Mouse (Mus musculus): ENCODE data around the gene Jdp2. TPM values are rescaled to one million over a fixed set of nuclear protein-coding genes. Genes with fewer than 3 reads are reported as not detected.
"Not testable (repeated sequence)": the region's sequence is repeated elsewhere in the genome, so short reads cannot be mapped to it uniquely, and the experiment has no call there.

Jdp2 gene
- polyA plus RNA-seq, 1 experiment from 2014 or later: 0.27 TPM

DNA sequence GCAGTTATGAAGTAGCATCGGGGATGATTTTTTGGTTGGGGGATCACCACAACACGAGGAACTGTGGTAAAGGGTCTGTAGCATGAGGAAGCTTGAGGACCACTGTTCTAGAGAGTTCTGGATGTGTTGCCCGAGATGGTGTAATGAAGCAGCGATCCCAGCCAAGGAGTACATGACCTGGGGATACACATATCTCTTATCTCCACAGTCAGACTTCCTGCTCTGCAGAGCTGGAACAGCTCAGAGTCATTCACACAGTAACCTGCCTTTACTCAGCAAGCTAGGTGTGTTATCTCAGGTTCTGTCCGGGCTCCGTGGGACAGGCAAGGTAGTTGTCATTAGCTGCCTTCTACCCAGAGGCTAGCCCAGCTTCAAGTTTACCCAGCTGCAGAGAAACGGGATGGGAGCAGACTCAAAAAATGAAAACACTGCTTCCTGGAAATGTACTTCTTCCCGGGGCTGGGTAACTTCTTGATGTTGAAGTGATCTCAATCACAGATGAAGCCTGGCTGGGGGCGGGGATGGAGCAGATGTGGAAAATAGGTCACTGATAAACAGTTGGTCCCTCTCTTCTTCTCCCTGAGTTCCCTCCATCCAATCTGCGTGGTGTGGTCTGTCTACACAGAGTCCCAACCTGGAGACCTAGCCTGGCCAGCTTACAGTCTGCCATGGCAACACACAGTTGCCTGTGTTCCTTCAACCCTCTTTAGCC, 42.2 kb downstream of the Jdp2 start:
- Histone ChIP-seq H3K27ac (ENCODE audit: low read length) (no peak overlapping the region), H3K9ac (ENCODE audit: low read depth, low read length) (no peak overlapping the region), H3K27me3 (replicated peaks; ENCODE audit: control insufficient read depth, insufficient read depth, low read length) (no peaks in the 10 kb centered on the region), H3K36me3 (ENCODE audit: control insufficient read depth, insufficient read depth, low read length) (no peaks in the 10 kb centered on the region), H3K4me3 (ENCODE audit: low read length) (no peak overlapping the region), H3K4me2 (ENCODE audit: low read depth, low read length) (no peak overlapping the region), H3K4me1 (ENCODE audit: control insufficient read depth, insufficient read depth, low read length) (peaks cover 15% of the 10 kb centered on the region), H3K9me3 (ENCODE audit: control insufficient read depth, low read length) (no peaks in the 10 kb centered on the region)
- ATAC-seq: peak; percentile 45; the same call in 1 of the 2 replicates
- 60% methylated on average over 10 of the region's 10 CpGs for whole genome bisulfite sequencing

GRCm38 (mm10) chr12:85641564-85641931, 42.7 kb downstream of the Jdp2 start:
- 60% methylated on average over 4 of the region's 4 CpGs for WGBS
- Histone ChIP-seq H3K4me1 (ENCODE audit: control insufficient read depth, insufficient read depth, low read length) (peaks cover 15% of the 10 kb centered on the region), H3K36me3 (ENCODE audit: control insufficient read depth, insufficient read depth, low read length) (no peaks in the 10 kb centered on the region), H3K9ac (ENCODE audit: low read depth, low read length) (no peak overlapping the region), H3K4me3 (ENCODE audit: low read length) (no peak overlapping the region), H3K27me3 (replicated peaks; ENCODE audit: control insufficient read depth, insufficient read depth, low read length) (no peaks in the 10 kb centered on the region), H3K4me2 (ENCODE audit: low read depth, low read length) (no peak overlapping the region), H3K27ac (ENCODE audit: low read length) (no peak overlapping the region), H3K9me3 (ENCODE audit: control insufficient read depth, low read length) (no peaks in the 10 kb centered on the region)
- no peak for ATAC-seq

DNA sequence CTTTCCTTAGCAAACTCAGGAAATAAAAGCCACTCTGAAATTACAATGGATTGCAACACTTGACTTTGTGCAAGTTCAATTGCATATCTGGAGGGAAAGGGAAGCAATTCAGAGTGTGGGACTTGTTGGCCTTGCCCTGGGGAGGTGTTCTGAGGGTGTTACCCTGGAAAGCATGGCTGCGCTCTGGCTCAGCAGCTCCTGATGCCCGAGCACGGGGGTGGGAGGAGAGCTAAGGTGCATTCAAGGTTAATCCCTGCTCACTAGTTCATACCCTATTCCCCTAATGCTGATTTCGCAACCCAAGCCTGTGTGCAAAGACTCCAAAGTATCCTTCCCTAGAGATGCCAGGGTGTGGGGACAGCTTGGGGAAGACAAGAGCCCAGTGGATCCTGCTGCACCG, 44.9 kb downstream of the Jdp2 start:
- Histone ChIP-seq H3K36me3 (ENCODE audit: control insufficient read depth, insufficient read depth, low read length) (no peaks in the 10 kb centered on the region), H3K4me1 (ENCODE audit: control insufficient read depth, insufficient read depth, low read length) (peaks cover 14% of the 10 kb centered on the region), H3K4me2 (ENCODE audit: low read depth, low read length) (no peak overlapping the region), H3K9ac (ENCODE audit: low read depth, low read length) (no peak overlapping the region), H3K27me3 (replicated peaks; ENCODE audit: control insufficient read depth, insufficient read depth, low read length) (no peaks in the 10 kb centered on the region), H3K4me3 (ENCODE audit: low read length) (no peak overlapping the region), H3K27ac (ENCODE audit: low read length) (no peak overlapping the region), H3K9me3 (ENCODE audit: control insufficient read depth, low read length) (no peaks in the 10 kb centered on the region)
- WGBS: 75% methylated on average over 5 of the region's 5 CpGs
- ATAC-seq: no peak

DNA sequence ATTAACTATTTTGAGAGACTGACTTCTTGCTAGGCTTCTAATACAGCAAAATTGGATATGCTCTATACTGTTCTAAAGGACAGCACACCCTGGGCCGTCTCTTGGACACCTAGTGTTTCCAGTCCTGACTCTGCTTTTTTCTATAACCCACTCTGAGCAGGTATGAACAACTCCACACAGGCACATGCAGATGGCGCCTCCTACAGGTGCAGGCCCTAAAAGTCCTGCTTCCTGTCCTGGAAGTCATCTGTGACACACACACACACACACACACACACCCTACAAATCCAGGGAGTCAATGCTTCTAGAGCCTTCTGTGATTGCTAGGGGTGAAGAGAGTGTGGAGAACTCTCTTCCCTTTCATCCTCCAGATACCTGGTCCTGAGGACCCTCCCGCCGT, 46.8 kb downstream of the Jdp2 start:
- no peak for ATAC-seq
- WGBS: 88% methylated on average over 4 of the region's 4 CpGs
- no peak overlapping the region for H3K4me3 ChIP-seq (ENCODE audit: low read length)

DNA sequence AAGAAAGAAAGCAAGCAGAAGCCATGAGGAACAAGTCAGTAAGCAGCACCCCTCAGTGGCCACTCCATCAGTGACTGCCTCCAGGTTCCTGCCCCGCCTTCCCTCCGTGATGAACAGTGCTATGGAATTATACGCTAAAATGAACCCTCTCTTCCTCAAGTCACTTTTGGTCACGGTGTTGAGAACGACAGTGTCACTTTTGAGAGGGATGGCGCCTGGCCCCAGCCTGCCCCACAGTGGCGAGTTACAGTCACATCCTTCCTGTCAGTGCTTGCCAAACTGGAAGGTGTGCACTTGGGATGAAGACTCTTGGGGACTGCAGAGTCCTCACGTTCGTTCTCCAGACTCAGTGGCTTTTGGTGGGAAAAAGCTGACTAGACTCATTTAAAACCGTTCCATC, 48.5 kb downstream of the Jdp2 start:
- Histone ChIP-seq H3K36me3 (ENCODE audit: control insufficient read depth, insufficient read depth, low read length) (no peaks in the 10 kb centered on the region), H3K9me3 (ENCODE audit: control insufficient read depth, low read length) (no peaks in the 10 kb centered on the region), H3K9ac (ENCODE audit: low read depth, low read length) (no peak overlapping the region), H3K4me2 (ENCODE audit: low read depth, low read length) (no peak overlapping the region), H3K27me3 (replicated peaks; ENCODE audit: control insufficient read depth, insufficient read depth, low read length) (no peaks in the 10 kb centered on the region), H3K4me1 (ENCODE audit: control insufficient read depth, insufficient read depth, low read length) (no peaks in the 10 kb centered on the region), H3K27ac (ENCODE audit: low read length) (no peak overlapping the region), H3K4me3 (ENCODE audit: low read length) (no peak overlapping the region)
- no peak for ATAC-seq
- WGBS: 41% methylated on average over 10 of the region's 10 CpGs

More for the DNA sequence above, 46.8 kb downstream of the Jdp2 start:
- no peak overlapping the region for H3K9ac ChIP-seq (ENCODE audit: low read depth, low read length)
- peaks cover 8% of the 10 kb centered on the region; the same call in 1 of the 2 replicates for H3K4me1 ChIP-seq (ENCODE audit: control insufficient read depth, insufficient read depth, low read length)
- no peaks in the 10 kb centered on the region for H3K36me3 ChIP-seq (ENCODE audit: control insufficient read depth, insufficient read depth, low read length)
- H3K27ac ChIP-seq (ENCODE audit: low read length): no peak overlapping the region
- no peaks in the 10 kb centered on the region for H3K27me3 ChIP-seq (replicated peaks; ENCODE audit: control insufficient read depth, insufficient read depth, low read length)
- no peaks in the 10 kb centered on the region for H3K9me3 ChIP-seq (ENCODE audit: control insufficient read depth, low read length)
- H3K4me2 ChIP-seq (ENCODE audit: low read depth, low read length): no peak overlapping the region

GRCm38 (mm10) chr12:85647955-85648354, 49.1 kb downstream of the Jdp2 start:
- Histone ChIP-seq H3K27ac (ENCODE audit: low read length) (no peak overlapping the region), H3K4me3 (ENCODE audit: low read length) (no peak overlapping the region), H3K4me1 (ENCODE audit: control insufficient read depth, insufficient read depth, low read length) (no peaks in the 10 kb centered on the region), H3K4me2 (ENCODE audit: low read depth, low read length) (no peak overlapping the region), H3K9me3 (ENCODE audit: control insufficient read depth, low read length) (no peaks in the 10 kb centered on the region), H3K36me3 (ENCODE audit: control insufficient read depth, insufficient read depth, low read length) (no peaks in the 10 kb centered on the region), H3K9ac (ENCODE audit: low read depth, low read length) (no peak overlapping the region), H3K27me3 (replicated peaks; ENCODE audit: control insufficient read depth, insufficient read depth, low read length) (no peaks in the 10 kb centered on the region)
- 77% methylated on average over 1 of the region's 1 CpGs for WGBS
- no peak for ATAC-seq

DNA sequence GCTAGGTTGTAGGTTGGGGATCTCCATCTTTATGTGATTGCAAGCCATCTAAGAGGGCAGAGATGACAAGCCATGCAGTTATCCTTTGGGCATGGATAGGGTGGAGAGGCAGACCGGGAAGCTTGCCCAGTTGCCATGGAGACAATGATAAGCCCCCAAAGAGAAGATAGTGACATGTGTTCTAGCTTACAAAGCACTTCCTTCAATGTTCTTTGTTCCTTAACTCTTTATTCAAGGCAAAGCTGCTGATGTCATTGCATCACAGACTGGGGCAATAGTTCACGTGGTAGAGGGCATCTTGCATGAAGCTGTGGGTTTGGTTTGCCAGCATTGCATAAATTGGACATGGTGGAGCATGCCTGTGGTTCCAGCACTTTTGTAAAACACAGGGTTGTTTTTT, 60.5 kb downstream of the Jdp2 start:
- ATAC-seq: no peak
- Histone ChIP-seq H3K27me3 (replicated peaks; ENCODE audit: control insufficient read depth, insufficient read depth, low read length) (no peaks in the 10 kb centered on the region), H3K4me2 (ENCODE audit: low read depth, low read length) (no peak overlapping the region), H3K4me3 (ENCODE audit: low read length) (no peak overlapping the region), H3K36me3 (ENCODE audit: control insufficient read depth, insufficient read depth, low read length) (no peaks in the 10 kb centered on the region), H3K4me1 (ENCODE audit: control insufficient read depth, insufficient read depth, low read length) (no peaks in the 10 kb centered on the region), H3K9ac (ENCODE audit: low read depth, low read length) (no peak overlapping the region), H3K27ac (ENCODE audit: low read length) (no peak overlapping the region), H3K9me3 (ENCODE audit: control insufficient read depth, low read length) (no peaks in the 10 kb centered on the region)
- WGBS: 48% methylated on average over 2 of the region's 2 CpGs

- 84% methylated on average over 12 of the region's 12 CpGs for WGBS
- Histone ChIP-seq H3K4me1 (ENCODE audit: control insufficient read depth, insufficient read depth, low read length) (no peaks in the 10 kb centered on the region), H3K4me3 (ENCODE audit: low read length) (no peak overlapping the region), H3K36me3 (ENCODE audit: control insufficient read depth, insufficient read depth, low read length) (no peaks in the 10 kb centered on the region), H3K27me3 (replicated peaks; ENCODE audit: control insufficient read depth, insufficient read depth, low read length) (no peaks in the 10 kb centered on the region), H3K4me2 (ENCODE audit: low read depth, low read length) (no peak overlapping the region), H3K27ac (ENCODE audit: low read length) (no peak overlapping the region), H3K9ac (ENCODE audit: low read depth, low read length) (no peak overlapping the region), H3K9me3 (ENCODE audit: control insufficient read depth, low read length) (no peaks in the 10 kb centered on the region)
- no peak for ATAC-seq
Observed at GRCm38 (mm10) chr12:85660855-85661254, 62.0 kb downstream of the Jdp2 start.

DNA sequence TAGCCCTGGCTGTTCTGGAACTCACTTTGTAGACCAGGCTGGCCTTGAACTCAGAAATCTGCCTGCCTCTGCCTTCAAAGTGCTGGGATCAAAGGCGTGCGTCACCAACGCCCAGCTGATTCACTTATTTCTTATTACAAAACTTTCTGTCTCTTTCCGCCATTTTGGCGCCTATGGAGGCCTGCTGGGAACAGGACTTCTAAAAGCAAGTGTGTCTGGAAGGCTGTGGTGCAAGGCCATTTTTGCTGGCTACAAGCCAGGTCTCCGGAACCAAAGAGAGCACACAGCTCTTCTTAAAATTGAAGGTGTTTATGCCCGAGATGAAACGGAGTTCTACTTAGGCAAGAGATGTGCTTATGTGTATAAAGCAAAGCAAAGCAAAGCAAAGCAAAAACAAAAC, 63.4 kb downstream of the Jdp2 start:
- H3K4me1 ChIP-seq (ENCODE audit: control insufficient read depth, insufficient read depth, low read length); H3K27me3 ChIP-seq (replicated peaks; ENCODE audit: control insufficient read depth, insufficient read depth, low read length); H3K4me2 ChIP-seq (ENCODE audit: low read depth, low read length); H3K36me3 ChIP-seq (ENCODE audit: control insufficient read depth, insufficient read depth, low read length); H3K27ac ChIP-seq (ENCODE audit: low read length); H3K9me3 ChIP-seq (ENCODE audit: control insufficient read depth, low read length); H3K4me3 ChIP-seq (ENCODE audit: low read length); H3K9ac ChIP-seq (ENCODE audit: low read depth, low read length); ATAC-seq: not testable (repeated sequence)
- WGBS: 76% methylated on average over 8 of the region's 8 CpGs

DNA sequence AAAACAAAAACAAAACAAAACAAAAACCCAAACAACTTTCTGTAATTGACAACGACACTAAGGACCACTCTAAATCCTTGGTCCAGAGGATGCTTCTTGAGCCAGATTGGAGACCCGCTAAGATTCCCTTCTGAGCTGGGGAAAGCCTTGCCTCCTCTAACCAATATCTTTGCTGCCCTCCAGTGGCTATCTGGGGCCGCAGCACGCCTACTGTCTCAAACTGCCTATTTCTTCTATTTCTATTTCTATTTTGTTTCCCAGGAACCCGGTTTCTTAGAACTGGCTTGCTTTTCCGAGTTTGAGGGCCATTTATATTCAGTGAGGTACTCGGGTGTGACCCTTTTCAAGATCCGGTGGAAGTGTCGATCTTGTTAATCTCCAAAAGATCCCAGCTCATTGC, 64.1 kb downstream of the Jdp2 start:
- no peak overlapping the region for H3K9ac ChIP-seq (ENCODE audit: low read depth, low read length)
- H3K4me2 ChIP-seq (ENCODE audit: low read depth, low read length): no peak overlapping the region
- H3K36me3 ChIP-seq (ENCODE audit: control insufficient read depth, insufficient read depth, low read length): no peaks in the 10 kb centered on the region
- no peak overlapping the region for H3K4me3 ChIP-seq (ENCODE audit: low read length)
- H3K4me1 ChIP-seq (ENCODE audit: control insufficient read depth, insufficient read depth, low read length): no peaks in the 10 kb centered on the region
- no peaks in the 10 kb centered on the region for H3K9me3 ChIP-seq (ENCODE audit: control insufficient read depth, low read length)
- ATAC-seq: peak; percentile 70; the same call in 1 of the 2 replicates
- H3K27me3 ChIP-seq (replicated peaks; ENCODE audit: control insufficient read depth, insufficient read depth, low read length): no peaks in the 10 kb centered on the region
- no peak overlapping the region for H3K27ac ChIP-seq (ENCODE audit: low read length)
- WGBS: 11% methylated on average over 9 of the region's 9 CpGs

All from intestine, embryonic 16.5 days (tissue).